Mouse (Mus musculus) embryonic facial prominence, embryonic 14.5 days (tissue): ENCODE measurements at regions not wholly inside any gene's neighbourhood (a gene's known extent, or its start where the extent isn't known, plus 50 kb on each side); places are given as distances from the start of the nearest gene placed in this dataset.
A peak's percentile ranks its signal among the peaks of the same experiment; 100 is the strongest.

Experiments used
- ATAC-seq: fragments of 200-750 bp; cut with Nextera tagmentation; 2 replicates; pipeline ENCODE4 v1.8.0; 2017; ENCODE audit warnings: low read depth, moderate number of reproducible peaks, moderate TSS enrichment
- DNase-seq: peaks from one replicate; pipeline ENCODE4 v3.0.0-alpha.2; 2015; ENCODE audit warnings: low spot score
- H3K27ac ChIP-seq: fragments of 300-500 bp; sonication (generic); replicated peaks from 2 replicates; pipeline ENCODE4 v1.5.1; 2014; ENCODE audit warnings: low read depth, mild to moderate bottlenecking, low read length, moderate library complexity
- H3K27me3 ChIP-seq: fragments of 300-500 bp; sonication (generic); replicated peaks from 2 replicates; pipeline ENCODE4 v1.6.1; 2014; ENCODE audit warnings: low read length; ENCODE audit not compliant: control insufficient read depth, insufficient read depth
- H3K36me3 ChIP-seq: fragments of 300-500 bp; sonication (generic); 2 replicates; pipeline ENCODE4 v1.6.1; 2014; ENCODE audit warnings: low read length, mixed read lengths; ENCODE audit not compliant: control insufficient read depth, insufficient read depth
- H3K4me1 ChIP-seq: fragments of 300-500 bp; sonication (generic); 2 replicates; pipeline ENCODE4 v1.6.1; 2014; ENCODE audit warnings: antibody characterized with exemption, low read length; ENCODE audit not compliant: control insufficient read depth, insufficient read depth
- H3K4me2 ChIP-seq: fragments of 300-500 bp; sonication (generic); 2 replicates; pipeline ENCODE4 v1.6.1; 2014; ENCODE audit warnings: low read depth, mild to moderate bottlenecking, low read length, moderate library complexity, mixed read lengths
- H3K4me3 ChIP-seq: fragments of 300-500 bp; sonication (generic); 2 replicates; pipeline ENCODE4 v1.5.1; 2014; ENCODE audit warnings: low read depth, mild to moderate bottlenecking, low read length
- H3K9ac ChIP-seq: fragments of 300-500 bp; sonication (generic); 2 replicates; pipeline ENCODE4 v1.6.1; 2014; ENCODE audit warnings: low read depth, mild to moderate bottlenecking, low read length, moderate library complexity, mixed read lengths
- H3K9me3 ChIP-seq: fragments of 300-500 bp; sonication (generic); 2 replicates; pipeline ENCODE4 v1.6.1; 2016; ENCODE audit warnings: low read length; ENCODE audit not compliant: control insufficient read depth
- WGBS: fragments of 180-500 bp; shearing (Covaris S2); extraction: QIAGEN DNeasy Blood & Tissue Kit; methylation state at CpG from one replicate; pipeline ENCODE4 v1.1.7; 2014; 5-methylcytosine and 5-hydroxymethylcytosine counted together

DNA sequence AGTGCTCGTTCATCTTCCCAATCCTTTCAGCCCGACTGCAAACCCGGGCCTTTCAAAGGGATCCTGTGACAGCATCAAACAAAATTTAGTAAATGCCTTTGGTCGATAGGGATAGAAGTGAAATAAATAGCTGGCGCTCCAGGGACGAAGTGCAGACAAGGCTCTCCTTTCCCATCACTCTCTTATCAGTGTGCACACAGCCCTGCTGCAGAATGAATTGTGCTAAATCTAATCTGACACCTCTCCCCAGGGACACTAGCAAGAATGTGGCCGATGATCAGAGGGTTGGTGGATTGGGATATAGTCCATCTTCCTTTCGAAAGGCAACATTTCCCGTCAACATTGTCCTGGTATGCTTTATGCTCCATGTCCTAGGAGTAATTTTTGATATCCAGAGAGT lies 1372.9 kb upstream of the Tenm4 start:
- WGBS = 61% methylated on average over 9 of the region's 9 CpGs
- H3K9ac ChIP-seq = no peak overlapping the region
- no peak for ATAC-seq
- H3K9me3 ChIP-seq = no peaks in the 10 kb centered on the region
- no peaks in the 10 kb centered on the region for H3K36me3 ChIP-seq
- H3K27me3 ChIP-seq = no peaks in the 10 kb centered on the region
- H3K4me1 ChIP-seq = no peaks in the 10 kb centered on the region
- H3K4me3 ChIP-seq = no peak overlapping the region
- peak; percentile 17 for DNase-seq
- H3K27ac ChIP-seq = no peak overlapping the region
- H3K4me2 ChIP-seq = no peak overlapping the region

DNA sequence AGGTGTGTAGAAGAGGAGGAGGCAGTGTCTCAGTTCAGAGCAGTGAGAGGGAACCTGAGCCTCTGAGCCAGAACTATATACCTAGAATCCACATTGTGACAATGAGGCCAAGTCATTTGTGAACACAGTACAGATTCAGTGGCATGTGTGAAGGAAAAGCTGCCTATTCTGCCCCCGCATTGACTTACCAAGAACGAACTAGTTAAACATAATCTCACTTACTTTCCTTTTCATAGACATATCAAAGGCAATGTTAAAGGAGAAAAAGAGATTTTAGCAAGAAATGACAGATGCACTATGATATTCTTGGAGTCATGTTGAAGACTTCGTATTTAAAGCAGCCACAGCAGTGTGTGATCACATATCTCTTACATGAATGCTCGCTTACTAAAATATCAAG lies 1329.8 kb upstream of the Tenm4 start:
- 84% methylated on average over 4 of the region's 4 CpGs for WGBS
- H3K36me3 ChIP-seq = no peaks in the 10 kb centered on the region
- no peak overlapping the region for H3K4me3 ChIP-seq
- no peak overlapping the region for H3K9ac ChIP-seq
- no peaks in the 10 kb centered on the region for H3K27me3 ChIP-seq
- no peaks in the 10 kb centered on the region for H3K4me1 ChIP-seq
- no peak overlapping the region for H3K27ac ChIP-seq
- ATAC-seq (no peak), DNase-seq (no peak)
- H3K4me2 ChIP-seq = no peak overlapping the region
- no peaks in the 10 kb centered on the region for H3K9me3 ChIP-seq

DNA sequence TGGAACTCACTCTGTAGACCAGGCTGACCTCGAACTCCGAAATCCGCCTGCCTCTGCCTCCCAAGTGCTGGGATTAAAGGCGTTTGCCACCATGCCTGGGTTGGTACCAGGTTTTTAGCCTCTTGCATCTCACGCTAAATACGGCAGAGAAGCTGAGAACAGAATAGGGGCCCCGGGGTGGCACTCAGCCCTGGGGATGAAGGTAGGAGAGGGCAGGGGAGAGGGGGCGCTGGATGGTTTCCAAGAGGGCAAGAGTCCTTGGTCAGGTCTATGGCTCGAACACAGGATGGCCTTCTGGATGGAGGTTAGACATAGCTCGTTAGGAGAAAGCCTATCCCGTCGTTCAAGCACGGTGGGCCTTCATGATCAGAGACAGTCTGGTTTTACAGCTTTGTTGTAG lies 1319.7 kb upstream of the Tenm4 start:
- 92% methylated on average over 13 of the region's 13 CpGs for WGBS

DNA sequence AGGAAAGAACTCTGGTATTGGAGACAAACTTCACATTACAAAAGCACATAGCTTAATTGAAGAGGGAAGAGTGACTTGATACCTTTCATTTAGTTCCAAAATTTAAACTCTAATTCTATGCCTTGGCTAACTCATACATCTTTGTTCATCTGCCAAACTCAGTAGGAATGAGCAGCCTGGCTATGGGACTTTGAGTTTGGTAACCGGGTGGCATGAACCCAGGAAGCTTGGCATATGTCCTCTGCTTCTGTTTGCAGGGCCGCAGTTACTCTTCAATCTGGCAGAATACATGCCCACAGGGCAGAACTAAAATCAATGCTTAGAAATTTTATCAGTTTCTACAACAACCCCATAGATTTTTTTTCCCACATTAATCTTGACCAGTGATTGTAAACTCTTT lies 1314.4 kb upstream of the Tenm4 start:
- Histone ChIP-seq H3K4me1 (no peaks in the 10 kb centered on the region), H3K27ac (no peak overlapping the region), H3K36me3 (no peaks in the 10 kb centered on the region), H3K27me3 (no peaks in the 10 kb centered on the region), H3K4me3 (no peak overlapping the region), H3K9me3 (no peaks in the 10 kb centered on the region), H3K9ac (no peak overlapping the region), H3K4me2 (no peak overlapping the region)
- WGBS = 82% methylated on average over 2 of the region's 2 CpGs
- ATAC-seq (no peak), DNase-seq (no peak)

More for the DNA sequence above, 1319.7 kb upstream of the Tenm4 start:
- no peaks in the 10 kb centered on the region for H3K9me3 ChIP-seq
- H3K27me3 ChIP-seq = no peaks in the 10 kb centered on the region
- no peaks in the 10 kb centered on the region for H3K4me1 ChIP-seq
- no peak overlapping the region for H3K9ac ChIP-seq
- DNase-seq (no peak), ATAC-seq (no peak)
- H3K4me3 ChIP-seq = no peak overlapping the region
- H3K4me2 ChIP-seq = no peak overlapping the region
- H3K36me3 ChIP-seq = no peaks in the 10 kb centered on the region
- H3K27ac ChIP-seq = no peak overlapping the region

DNA sequence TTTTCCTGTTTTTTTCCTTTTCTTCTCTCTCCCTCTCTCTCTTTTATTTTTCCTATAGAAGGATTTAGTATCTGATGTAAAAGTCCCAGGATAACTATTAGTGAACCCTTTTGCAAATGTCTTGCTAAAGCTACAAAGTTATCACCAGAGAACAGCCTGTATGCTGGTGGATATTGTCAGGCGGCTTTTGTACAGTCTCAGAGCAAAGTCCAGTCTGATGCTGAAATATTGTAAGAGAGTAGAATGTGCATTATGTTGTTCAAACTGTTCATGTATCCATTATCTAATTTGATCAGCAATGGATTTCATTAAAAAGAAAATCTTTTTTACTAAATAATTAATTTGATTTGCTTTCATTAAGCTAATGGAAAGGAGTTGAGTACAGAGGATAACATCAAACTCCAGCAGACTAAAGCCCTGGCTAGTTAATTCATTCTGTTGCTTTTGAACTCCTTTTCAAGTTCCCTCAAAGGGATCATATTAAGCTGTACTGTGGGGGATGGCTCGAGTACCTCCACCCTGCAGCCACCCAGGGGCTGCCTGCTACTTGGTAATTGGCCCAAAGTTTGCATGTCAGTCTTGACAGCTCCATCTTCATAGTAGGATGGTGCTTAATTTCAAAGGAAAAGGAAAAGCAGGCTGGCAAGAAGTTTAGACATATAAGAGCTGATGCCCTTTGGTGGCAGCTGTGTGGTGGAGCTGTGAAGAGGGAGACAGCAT lies 1280.2 kb upstream of the Tenm4 start:
- H3K4me3 ChIP-seq = no peak overlapping the region
- H3K27me3 ChIP-seq = no peaks in the 10 kb centered on the region
- H3K9ac ChIP-seq = no peak overlapping the region
- H3K4me2 ChIP-seq = no peak overlapping the region
- no peaks in the 10 kb centered on the region for H3K36me3 ChIP-seq
- H3K9me3 ChIP-seq = no peaks in the 10 kb centered on the region
- 40% methylated on average over 2 of the region's 2 CpGs for WGBS
- H3K27ac ChIP-seq = no peak overlapping the region
- ATAC-seq (no peak), DNase-seq (no peak)
- no peaks in the 10 kb centered on the region for H3K4me1 ChIP-seq

DNA sequence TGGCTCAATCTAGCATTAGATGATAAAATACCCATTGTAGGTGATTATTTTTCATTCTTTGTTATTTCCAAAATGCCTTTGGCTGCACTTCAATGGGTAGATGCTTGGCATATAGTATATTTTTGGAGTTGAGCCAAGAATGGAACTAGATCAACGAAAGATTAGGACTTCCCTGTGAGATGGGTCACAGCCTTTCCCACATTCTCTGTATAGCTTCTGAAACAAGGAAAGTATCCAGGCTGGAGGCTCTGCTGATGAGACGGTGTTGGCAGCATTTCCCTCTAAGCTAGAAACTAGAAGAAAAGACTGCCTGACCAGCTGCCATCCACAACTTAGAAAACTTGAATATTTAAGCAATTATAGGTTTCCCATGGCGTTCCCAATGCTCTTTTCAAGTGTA lies 1273.0 kb upstream of the Tenm4 start:
- H3K27me3 ChIP-seq = no peaks in the 10 kb centered on the region
- no peak overlapping the region for H3K4me3 ChIP-seq
- H3K9ac ChIP-seq = no peak overlapping the region
- no peak overlapping the region for H3K27ac ChIP-seq
- WGBS = 44% methylated on average over 3 of the region's 3 CpGs
- no peaks in the 10 kb centered on the region for H3K4me1 ChIP-seq
- no peak for ATAC-seq
- no peak overlapping the region for H3K4me2 ChIP-seq
- H3K36me3 ChIP-seq = no peaks in the 10 kb centered on the region
- H3K9me3 ChIP-seq = no peaks in the 10 kb centered on the region
- peak; percentile 17 for DNase-seq

DNA sequence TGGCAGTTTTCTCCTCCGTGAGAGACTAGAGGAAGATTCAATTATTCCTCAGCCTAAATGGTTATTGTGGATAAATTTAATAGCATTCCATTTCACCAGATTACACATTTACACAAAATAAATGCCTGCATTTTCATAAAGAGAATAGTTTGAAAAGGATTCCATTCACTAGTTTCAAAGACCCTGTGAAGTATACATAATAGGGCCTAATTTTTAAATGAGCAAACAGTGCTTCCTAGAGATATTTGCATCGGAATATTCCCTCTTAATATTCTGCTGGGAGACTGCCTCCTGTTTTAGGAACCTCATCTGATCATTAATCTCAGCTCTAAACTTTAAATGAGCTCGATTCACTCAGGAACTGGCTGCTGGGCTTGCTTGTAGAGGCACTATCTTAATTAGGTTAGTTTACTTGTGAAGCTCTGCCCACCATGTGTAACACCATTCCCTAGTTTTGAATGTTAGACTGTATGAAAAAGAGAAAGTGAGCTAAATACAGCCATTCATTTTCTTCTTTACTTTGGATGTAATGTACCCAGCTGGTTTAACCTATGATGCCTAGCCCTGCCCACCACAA lies 1244.4 kb upstream of the Tenm4 start:
- no peak for ATAC-seq
- Histone ChIP-seq H3K4me1 (no peaks in the 10 kb centered on the region), H3K9me3 (no peaks in the 10 kb centered on the region), H3K27ac (no peak overlapping the region), H3K4me3 (no peak overlapping the region), H3K36me3 (no peaks in the 10 kb centered on the region), H3K9ac (no peak overlapping the region), H3K4me2 (no peak overlapping the region), H3K27me3 (no peaks in the 10 kb centered on the region)
- DNase-seq = no peak
- 83% methylated on average over 3 of the region's 3 CpGs for WGBS

DNA sequence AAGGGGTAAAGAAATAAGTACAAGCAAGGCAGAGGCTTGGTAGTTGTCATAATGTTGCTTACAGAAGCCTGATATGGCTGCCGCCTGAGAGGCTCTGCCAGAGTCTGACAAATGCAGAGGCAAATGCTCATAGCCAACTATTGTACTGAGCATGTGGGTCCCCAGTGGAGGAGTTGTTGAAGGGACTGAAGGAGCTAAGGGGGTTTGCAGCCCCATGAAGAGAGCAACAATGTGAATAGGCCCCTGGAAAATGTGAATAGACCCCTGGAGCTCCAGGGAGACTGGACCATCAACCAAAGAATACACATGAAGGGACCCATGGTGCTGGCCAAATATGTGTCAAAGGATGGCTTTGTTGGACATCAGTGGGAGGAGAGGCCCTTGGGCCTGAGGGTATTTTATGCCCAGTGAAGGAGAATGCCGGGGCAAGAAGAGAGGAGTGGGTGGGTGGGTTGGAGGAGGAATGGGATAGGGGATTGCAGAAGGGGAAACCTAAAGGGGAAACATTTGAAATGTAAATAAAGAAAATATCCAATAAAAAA lies 1207.2 kb upstream of the Tenm4 start:
- no peak overlapping the region for H3K4me2 ChIP-seq
- ATAC-seq (no peak), DNase-seq (no peak)
- H3K27ac ChIP-seq = no peak overlapping the region
- no peaks in the 10 kb centered on the region for H3K9me3 ChIP-seq
- WGBS = 52% methylated on average over 2 of the region's 2 CpGs
- no peak overlapping the region for H3K9ac ChIP-seq
- no peaks in the 10 kb centered on the region for H3K36me3 ChIP-seq
- H3K4me3 ChIP-seq = no peak overlapping the region
- H3K4me1 ChIP-seq = no peaks in the 10 kb centered on the region
- no peaks in the 10 kb centered on the region for H3K27me3 ChIP-seq

DNA sequence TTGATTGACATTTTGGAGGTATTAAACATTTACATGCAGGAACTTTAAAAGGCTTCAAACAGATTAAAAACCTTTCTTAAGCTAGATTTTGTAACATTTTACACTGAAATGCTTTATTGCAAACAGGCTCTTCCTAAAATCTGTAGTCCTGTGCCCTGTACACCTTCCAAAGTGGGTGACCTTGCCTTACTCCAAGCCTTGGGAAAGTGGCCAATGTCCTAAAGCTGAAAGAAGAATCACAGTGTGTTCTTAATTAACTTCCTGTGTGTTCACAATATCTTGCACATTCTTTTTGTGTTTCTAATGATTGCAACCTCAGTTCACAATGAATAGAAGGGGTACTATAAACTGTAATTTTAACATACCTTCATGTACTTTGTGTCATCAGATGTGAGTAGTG lies 1203.4 kb upstream of the Tenm4 start:
- H3K36me3 ChIP-seq = no peaks in the 10 kb centered on the region
- ATAC-seq (no peak), DNase-seq (no peak)
- no peak overlapping the region for H3K27ac ChIP-seq
- H3K4me3 ChIP-seq = no peak overlapping the region
- no peaks in the 10 kb centered on the region for H3K9me3 ChIP-seq
- no peak overlapping the region for H3K9ac ChIP-seq
- no peaks in the 10 kb centered on the region for H3K4me1 ChIP-seq
- H3K27me3 ChIP-seq = no peaks in the 10 kb centered on the region
- H3K4me2 ChIP-seq = no peak overlapping the region
